Mouse (Mus musculus): ENCODE results near the gene Lrrc66. TPM values are rescaled to one million over a fixed set of nuclear protein-coding genes. Genes with fewer than 3 reads are reported as not detected.

The Lrrc66 gene
- total and polyA plus RNA-seq, 3 experiments, result 1.1 TPM; not detected in 1

DNA sequence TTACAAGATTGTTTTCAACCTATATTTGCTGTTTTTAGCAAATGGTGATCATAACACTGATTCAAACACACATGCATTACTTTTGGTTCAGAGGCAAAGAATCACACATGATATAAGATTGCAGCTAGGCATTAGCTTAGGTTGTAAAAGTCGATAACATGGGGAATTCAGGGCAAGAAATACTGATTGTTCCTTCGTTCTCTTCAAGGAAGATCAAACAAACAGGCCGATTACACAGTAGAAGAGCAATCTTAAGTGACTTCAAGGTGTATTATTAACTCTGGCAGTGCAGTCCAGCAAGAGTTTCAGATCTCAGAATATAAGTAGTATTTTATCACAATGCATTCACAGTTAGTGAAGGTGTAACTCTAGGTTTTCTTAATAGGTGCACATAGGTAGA is 45.2 kb downstream of the Lrrc66 start:
- Histone ChIP-seq H3K4me3 (ENCODE audit: control insufficient read depth in 1 of 2, insufficient read depth in 1 of 2, low read depth in 2 of 2, low read length in 2 of 2) (no peak overlapping the region), H3K27me3 (ENCODE audit: control insufficient read depth in 1 of 2, insufficient read depth in 2 of 2, low read length in 2 of 2) (peaks cover 0 to 2% of the 10 kb centered on the region in 2 experiments; a peak in 2 of 4 replicates), H3K9me3 (replicated peaks; ENCODE audit: insufficient read depth, low read length) (no peaks in the 10 kb centered on the region), H3K27ac (ENCODE audit: control insufficient read depth, low read depth, low read length) (no peak overlapping the region), H3K79me2 (ENCODE audit: control insufficient read depth, insufficient read depth, low read length, poor library complexity) (no peaks in the 10 kb centered on the region), H3K36me3 (ENCODE audit: control insufficient read depth in 1 of 2, insufficient read depth in 2 of 2, low read length in 2 of 2) (no peaks in the 10 kb centered on the region), H3K9ac (ENCODE audit: control insufficient read depth, low read depth, low read length, poor library complexity, severe bottlenecking) (no peak overlapping the region), H3K4me1 (ENCODE audit: control insufficient read depth in 1 of 2, insufficient read depth in 2 of 2, low read length in 2 of 2) (no peaks in the 10 kb centered on the region)
- TF ChIP-seq E2F4 (IDR thresholded peaks at IDR 0.05; ENCODE audit: borderline replicate concordance, low read depth, low read length) (no peak), USF2 (IDR thresholded peaks at IDR 0.05; ENCODE audit: borderline replicate concordance in 1 of 2, insufficient read depth in 1 of 2, low read depth in 1 of 2, low read length in 2 of 2) (no peak), UBTF (IDR thresholded peaks at IDR 0.05; ENCODE audit: borderline replicate concordance, insufficient read depth, low read depth, low read length) (no peak), RAD21 (IDR thresholded peaks at IDR 0.05; ENCODE audit: low read depth, low read length) (no peak), SMC3 (IDR thresholded peaks at IDR 0.05; ENCODE audit: low read depth, low read length) (no peak), ELF1 (IDR thresholded peaks at IDR 0.05; ENCODE audit: low read depth, low read length) (no peak), NELFE (IDR thresholded peaks at IDR 0.05; ENCODE audit: low read depth, low read length) (no peak), KAT2A (conservative IDR thresholded peaks at IDR 0.05; ENCODE audit: low read depth, low read length) (no peak), MEF2A (IDR thresholded peaks at IDR 0.05; ENCODE audit: extremely low read depth, insufficient replicate concordance, low read depth, low read length, poor library complexity, severe bottlenecking) (no peak), NRF1 (IDR thresholded peaks at IDR 0.05; ENCODE audit: insufficient read depth, low read depth, low read length, poor library complexity, severe bottlenecking) (no peak), ETS1 (IDR thresholded peaks at IDR 0.05; ENCODE audit: low read depth, low read length) (no peak), POLR2AphosphoS2 (IDR thresholded peaks at IDR 0.05; ENCODE audit: low read length) (no peak), ZNF384 (IDR thresholded peaks at IDR 0.05; ENCODE audit: low read depth, low read length) (no peak), ZMIZ1 (IDR thresholded peaks at IDR 0.05; ENCODE audit: low read depth, low read length) (no peak), MXI1 (IDR thresholded peaks at IDR 0.05; ENCODE audit: low read depth, low read length) (no peak), MAZ (IDR thresholded peaks at IDR 0.05; ENCODE audit: low read depth, low read length) (no peak), CTCF (IDR thresholded peaks at IDR 0.05 in 2 of 3, conservative IDR thresholded peaks at IDR 0.05 in 1 of 3; ENCODE audit: control insufficient read depth in 1 of 3, insufficient read depth in 1 of 3, low read depth in 2 of 3, low read length in 3 of 3, poor library complexity in 1 of 3, severe bottlenecking in 1 of 3) (no peak), MYB (IDR thresholded peaks at IDR 0.05; ENCODE audit: low read depth, low read length) (no peak), HCFC1 (IDR thresholded peaks at IDR 0.05; ENCODE audit: low read depth, low read length) (no peak)
- DNase-seq (ENCODE audit: low read depth, low spot score), result no peak

DNA sequence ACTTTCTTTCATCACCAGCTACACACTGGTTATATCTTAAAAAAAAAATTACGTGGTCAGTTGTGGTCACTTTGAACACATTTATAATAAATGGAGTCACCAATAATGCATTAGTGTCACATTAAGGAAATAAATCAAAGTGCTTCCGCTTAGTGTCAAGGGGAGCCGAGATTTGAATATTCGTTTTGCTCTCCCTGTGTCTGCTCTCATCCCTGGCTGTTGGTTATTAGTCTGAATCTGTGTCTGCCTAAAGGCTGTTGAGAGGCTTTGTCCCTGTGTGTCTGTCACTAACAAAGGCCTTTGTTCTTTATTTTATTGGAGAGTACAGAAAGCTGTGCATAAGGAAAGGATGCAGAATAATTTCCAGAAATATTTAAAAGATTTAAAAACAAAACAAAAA is 45.7 kb downstream of the Lrrc66 start:
- TF ChIP-seq POLR2AphosphoS5 (IDR thresholded peaks at IDR 0.05; ENCODE audit: borderline replicate concordance, low read depth, low read length) (no peak), ELF1 (IDR thresholded peaks at IDR 0.05; ENCODE audit: low read depth, low read length) (no peak), HCFC1 (IDR thresholded peaks at IDR 0.05; ENCODE audit: low read depth, low read length) (no peak), NRF1 (IDR thresholded peaks at IDR 0.05; ENCODE audit: insufficient read depth, low read depth, low read length, poor library complexity, severe bottlenecking) (no peak), SMC3 (IDR thresholded peaks at IDR 0.05; ENCODE audit: low read depth, low read length) (no peak), CTCF (IDR thresholded peaks at IDR 0.05 in 2 of 3, conservative IDR thresholded peaks at IDR 0.05 in 1 of 3; ENCODE audit: control insufficient read depth in 1 of 3, insufficient read depth in 1 of 3, low read depth in 2 of 3, low read length in 3 of 3, poor library complexity in 1 of 3, severe bottlenecking in 1 of 3) (no peak), MYC (IDR thresholded peaks at IDR 0.05; ENCODE audit: low read depth, low read length) (no peak), CHD2 (IDR thresholded peaks at IDR 0.05; ENCODE audit: low read length) (no peak), ZKSCAN1 (IDR thresholded peaks at IDR 0.05; ENCODE audit: low read depth, low read length) (no peak), KAT2A (conservative IDR thresholded peaks at IDR 0.05; ENCODE audit: low read depth, low read length) (no peak), POLR2AphosphoS2 (IDR thresholded peaks at IDR 0.05; ENCODE audit: low read length) (no peak), MEF2A (IDR thresholded peaks at IDR 0.05; ENCODE audit: extremely low read depth, insufficient replicate concordance, low read depth, low read length, poor library complexity, severe bottlenecking) (no peak), USF1 (IDR thresholded peaks at IDR 0.05; ENCODE audit: low read depth, low read length) (no peak), MXI1 (IDR thresholded peaks at IDR 0.05; ENCODE audit: low read depth, low read length) (no peak), GABPA (IDR thresholded peaks at IDR 0.05; ENCODE audit: low read depth, low read length) (no peak), POLR2A (IDR thresholded peaks at IDR 0.05; ENCODE audit: control insufficient read depth in 1 of 2, insufficient read depth in 1 of 2, low read depth in 1 of 2, low read length in 2 of 2, poor library complexity in 1 of 2) (no peak), E2F4 (IDR thresholded peaks at IDR 0.05; ENCODE audit: borderline replicate concordance, low read depth, low read length) (no peak), ZMIZ1 (IDR thresholded peaks at IDR 0.05; ENCODE audit: low read depth, low read length) (no peak), BHLHE40 (IDR thresholded peaks at IDR 0.05; ENCODE audit: borderline replicate concordance, low read depth, low read length) (no peak), JUND (IDR thresholded peaks at IDR 0.05; ENCODE audit: low read depth, low read length) (no peak)
- Histone ChIP-seq H3K4me1 (ENCODE audit: control insufficient read depth in 1 of 2, insufficient read depth in 2 of 2, low read length in 2 of 2) (no peaks in the 10 kb centered on the region), H3K79me2 (ENCODE audit: control insufficient read depth, insufficient read depth, low read length, poor library complexity) (no peaks in the 10 kb centered on the region), H3K9ac (ENCODE audit: control insufficient read depth, low read depth, low read length, poor library complexity, severe bottlenecking) (no peak overlapping the region), H3K27ac (ENCODE audit: control insufficient read depth, low read depth, low read length) (no peak overlapping the region), H3K27me3 (ENCODE audit: control insufficient read depth in 1 of 2, insufficient read depth in 2 of 2, low read length in 2 of 2) (peaks cover 0 to 2% of the 10 kb centered on the region in 2 experiments; a peak in 2 of 4 replicates), H3K9me3 (replicated peaks; ENCODE audit: insufficient read depth, low read length) (no peaks in the 10 kb centered on the region), H3K4me3 (ENCODE audit: control insufficient read depth in 1 of 2, insufficient read depth in 1 of 2, low read depth in 2 of 2, low read length in 2 of 2) (no peak overlapping the region), H3K36me3 (ENCODE audit: control insufficient read depth in 1 of 2, insufficient read depth in 2 of 2, low read length in 2 of 2) (no peaks in the 10 kb centered on the region)
- no peak for DNase-seq (ENCODE audit: low read depth, low spot score)
